Mouse (Mus musculus): ENCODE data around the gene Zp3r.
"Not testable (repeated sequence)": the region's sequence is repeated elsewhere in the genome, so short reads cannot be mapped to it uniquely, and the experiment has no call there.

The Zp3r gene

DNA sequence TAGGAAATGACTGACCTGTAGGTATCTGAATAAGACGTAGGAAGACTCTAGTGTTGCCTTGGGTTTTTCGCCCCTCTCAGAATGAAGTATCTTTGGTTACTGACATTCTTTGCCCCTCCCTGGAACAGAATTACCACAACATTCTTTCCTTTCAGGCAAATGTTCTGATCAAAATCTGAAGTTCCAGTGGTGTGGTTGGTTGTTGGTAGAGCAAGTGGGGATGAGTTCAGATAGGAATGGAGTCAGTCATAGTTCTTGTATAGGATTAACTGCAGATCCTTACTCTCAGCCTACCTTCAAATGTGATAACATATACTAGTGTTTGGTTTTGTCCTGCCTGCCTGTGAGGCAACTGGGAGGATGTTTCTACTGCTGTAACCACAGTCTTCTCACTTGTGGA, at the start of gene Zp3r:
Gene Zp3r, minus strand, starts transcription at position 101 of the 400 bp plus-strand sequence.
- no peak for DNase-seq (ENCODE audit: low read depth, low spot score)

DNA sequence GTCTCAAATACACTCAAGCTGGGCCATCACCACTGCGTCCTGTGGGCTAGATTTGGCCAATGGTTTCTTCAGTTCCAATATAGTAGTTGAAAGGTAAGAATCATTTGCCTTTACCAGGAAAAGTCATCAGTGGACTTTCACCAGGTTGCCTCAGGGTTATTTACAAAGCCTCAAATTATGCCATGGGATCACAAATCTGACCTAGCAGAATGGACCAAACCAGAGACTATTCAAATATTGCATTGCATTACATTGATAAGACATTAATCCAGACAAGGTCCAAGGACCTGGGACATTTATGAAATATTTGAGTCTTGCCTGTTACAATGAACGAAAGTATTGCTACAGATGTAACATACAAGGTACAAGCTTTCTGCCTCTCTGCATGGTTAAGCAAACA, 49.1 kb upstream of the Zp3r start:
- DNase-seq (ENCODE audit: low read depth, low spot score) = no peak

DNA sequence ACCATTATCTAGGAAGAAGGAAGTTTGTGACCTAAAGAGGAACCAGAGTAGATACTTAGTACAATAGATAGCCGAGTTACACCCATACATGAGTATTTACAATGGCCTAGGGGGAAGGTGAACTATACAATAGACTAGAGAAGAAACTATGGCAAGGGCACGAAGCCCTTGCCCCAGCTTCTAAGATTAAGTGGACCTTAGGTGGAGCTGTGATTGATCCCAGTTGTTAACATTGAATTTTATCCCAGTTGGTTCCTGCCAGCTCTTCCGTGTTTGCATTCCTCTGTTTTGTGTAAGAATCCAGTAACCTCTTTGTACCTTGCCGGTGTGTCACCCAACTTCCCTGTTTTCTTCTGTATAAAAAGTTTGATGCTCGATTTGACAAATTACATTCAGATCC, 34.2 kb upstream of the Zp3r start:
- DNase-seq (ENCODE audit: low read depth, low spot score) = not testable (repeated sequence)

DNA sequence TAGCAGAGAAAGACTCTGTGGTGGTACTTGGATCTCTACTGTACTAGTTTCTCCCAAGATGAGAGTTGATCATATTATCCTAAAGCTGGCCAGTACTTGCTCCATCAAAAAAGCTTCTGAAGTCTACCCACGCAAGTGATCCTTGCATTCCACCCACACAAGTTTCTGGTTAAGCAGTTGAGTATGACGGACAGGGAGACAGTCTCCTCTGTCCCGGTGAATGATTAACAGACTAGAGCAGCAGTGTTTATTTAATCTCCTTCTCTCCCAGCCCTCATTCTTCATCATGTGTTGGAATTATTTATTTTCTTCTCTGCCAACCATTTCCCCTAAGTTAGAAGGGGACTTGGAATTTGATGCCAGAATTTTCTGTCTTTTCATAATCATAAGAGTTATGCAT, 32.0 kb upstream of the Zp3r start, which contains the start of gene C4bp:
Gene C4bp, minus strand, starts transcription at position 179 of the 400 bp plus-strand sequence.
- DNase-seq (ENCODE audit: low read depth, low spot score) = no peak

DNA sequence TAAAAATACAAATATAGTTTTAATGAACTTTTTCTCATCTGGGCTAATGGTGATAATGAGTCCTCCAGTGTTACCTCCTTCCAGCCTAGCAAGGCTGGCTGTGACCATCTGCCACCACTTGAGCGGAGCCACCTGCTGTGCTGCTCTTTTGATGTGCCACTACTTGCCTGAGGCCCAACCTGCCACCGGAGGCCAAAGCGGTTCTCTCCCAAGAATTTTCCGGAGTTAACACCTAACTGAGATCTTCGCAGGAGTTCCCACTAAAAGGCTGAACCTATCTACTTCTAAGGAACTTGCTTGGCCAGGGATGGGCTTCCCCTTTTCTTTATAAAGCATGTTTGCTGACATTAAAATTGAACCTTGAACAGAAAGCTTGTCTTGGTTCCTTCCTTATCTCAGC, 30.2 kb upstream of the Zp3r start:
- DNase-seq (ENCODE audit: low read depth, low spot score) = not testable (repeated sequence)

DNA sequence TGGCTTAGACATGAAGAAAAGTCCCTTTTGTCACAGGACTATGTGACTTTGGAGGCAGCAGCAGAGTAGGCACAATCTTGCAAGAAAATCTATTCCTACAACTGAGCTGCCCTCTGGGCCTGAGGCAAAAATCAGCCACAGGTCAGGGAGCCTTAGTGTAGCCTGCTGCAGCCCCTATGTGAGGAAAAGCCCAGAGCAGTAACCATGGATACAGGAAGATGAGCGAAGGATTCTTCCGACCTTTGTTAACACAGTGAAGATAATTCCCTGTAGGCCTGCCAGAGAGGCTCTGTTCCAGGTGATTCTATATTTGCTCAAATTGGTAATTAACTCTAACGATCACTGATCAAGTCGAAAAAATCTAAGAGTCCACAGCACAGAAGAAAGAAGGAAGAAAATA, 14.7 kb upstream of the Zp3r start:
- DNase-seq (ENCODE audit: low read depth, low spot score) = no peak

DNA sequence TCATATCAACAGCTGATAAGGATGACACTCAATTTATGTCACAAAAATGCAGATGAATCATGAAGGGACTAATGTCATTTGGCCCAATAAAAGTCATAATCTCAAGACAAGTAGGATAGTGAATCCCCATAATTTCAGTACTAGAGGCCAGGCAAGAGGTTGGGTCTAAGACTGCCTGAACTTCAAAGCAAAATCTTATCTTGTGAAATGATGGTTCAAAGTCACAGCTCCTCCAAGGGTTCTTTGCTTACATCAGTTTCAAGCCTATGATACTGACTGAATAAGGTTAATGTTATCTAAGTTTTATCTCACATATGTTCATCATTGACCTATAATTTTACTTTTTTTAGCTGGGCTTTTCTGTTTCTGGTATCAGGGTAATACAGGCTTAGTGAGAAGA, 11.5 kb upstream of the Zp3r start:
- no peak for DNase-seq (ENCODE audit: low read depth, low spot score)

DNA sequence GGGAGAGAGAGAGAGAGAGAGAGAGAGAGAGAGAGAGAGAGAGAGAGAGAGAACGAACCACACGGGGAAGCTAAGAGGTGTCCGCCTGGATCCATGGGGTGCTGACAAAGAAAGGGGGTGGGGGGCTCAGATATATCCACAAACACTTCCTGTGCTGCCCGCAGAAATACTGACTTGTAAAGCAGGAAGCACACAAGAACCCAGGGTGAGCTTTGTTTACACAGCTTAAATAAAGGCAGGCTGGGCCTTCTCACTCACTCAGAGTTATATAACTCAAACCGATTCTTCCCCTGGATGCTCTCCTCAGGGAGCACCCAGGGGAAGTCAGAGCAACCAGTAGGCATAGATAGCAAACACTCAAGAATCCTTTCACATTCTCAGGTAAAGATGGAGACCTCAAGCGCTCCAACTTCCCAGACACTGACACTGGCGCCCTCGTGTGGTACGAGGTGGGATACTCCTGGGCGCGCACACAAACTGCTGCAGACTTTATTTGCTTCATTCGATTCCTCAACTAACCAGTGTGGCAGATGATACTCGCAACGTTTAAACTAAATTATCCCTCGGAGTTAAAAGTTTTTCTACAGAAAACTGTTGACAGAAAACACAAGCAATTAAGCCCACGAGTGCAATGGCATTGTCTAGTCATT, 4.5 kb upstream of the Zp3r start:
- DNase-seq (ENCODE audit: low read depth, low spot score) = peak; percentile 63

DNA sequence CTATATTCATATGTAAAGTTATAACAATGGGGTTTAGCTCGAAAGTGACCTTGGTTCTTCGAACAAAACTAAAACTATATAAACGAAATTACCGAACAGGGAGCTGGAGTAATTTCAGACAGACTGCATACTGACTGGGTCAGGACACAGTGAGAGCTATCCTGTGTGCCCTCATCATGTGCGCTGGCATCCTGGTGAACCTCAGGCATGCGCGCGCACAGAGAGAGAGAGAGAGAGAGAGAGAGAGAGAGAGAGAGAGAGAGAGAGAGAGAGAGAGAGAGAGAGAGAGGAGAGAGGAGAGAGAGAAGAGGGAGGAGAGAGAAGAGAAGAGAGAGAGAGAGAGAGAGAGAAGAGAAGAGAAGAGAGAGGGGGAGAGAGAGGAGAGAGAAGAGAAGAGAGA, 3.9 kb upstream of the Zp3r start:
- no peak for DNase-seq (ENCODE audit: low read depth, low spot score)

DNA sequence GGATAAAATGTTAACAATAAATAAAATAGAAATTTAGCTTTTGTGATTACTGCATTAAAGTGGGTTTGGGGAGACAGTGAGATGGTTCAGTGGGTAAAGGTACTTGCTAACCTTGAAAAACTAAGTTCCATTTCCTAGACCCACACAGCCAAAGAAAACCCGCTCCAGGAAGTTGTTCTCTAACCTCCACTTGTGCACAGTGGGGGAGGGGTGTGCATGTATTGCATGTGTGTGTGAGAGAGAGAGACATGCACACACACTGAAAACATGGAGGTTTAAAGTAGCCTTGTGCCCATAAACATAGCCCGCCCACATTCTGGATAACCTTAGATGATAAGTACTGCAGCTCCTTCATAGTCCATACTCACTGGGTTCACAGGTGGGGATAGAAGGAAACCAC, 33.1 kb downstream of the Zp3r start:
- DNase-seq (ENCODE audit: low read depth, low spot score) = no peak

DNA sequence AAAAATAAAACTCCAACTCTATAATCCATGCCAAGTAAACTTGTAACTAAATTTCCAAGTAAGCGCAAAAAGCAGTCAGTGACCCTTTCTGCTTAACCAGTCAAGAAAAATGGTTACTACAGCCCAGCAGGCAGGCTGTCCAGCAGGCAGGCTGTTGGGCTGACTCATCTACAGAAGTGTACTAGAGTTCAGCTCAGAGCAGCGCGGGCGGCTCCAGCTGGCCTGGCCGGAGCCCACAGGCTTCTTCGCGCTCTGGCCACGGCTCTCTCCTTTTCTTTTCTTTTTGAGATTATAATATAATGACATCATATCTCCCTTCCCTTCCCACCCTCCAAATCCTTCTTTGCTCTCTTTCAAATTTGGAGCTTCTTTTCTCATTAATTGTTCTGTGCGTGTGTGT, 40.8 kb downstream of the Zp3r start:
- DNase-seq (ENCODE audit: low read depth, low spot score) = no peak

DNA sequence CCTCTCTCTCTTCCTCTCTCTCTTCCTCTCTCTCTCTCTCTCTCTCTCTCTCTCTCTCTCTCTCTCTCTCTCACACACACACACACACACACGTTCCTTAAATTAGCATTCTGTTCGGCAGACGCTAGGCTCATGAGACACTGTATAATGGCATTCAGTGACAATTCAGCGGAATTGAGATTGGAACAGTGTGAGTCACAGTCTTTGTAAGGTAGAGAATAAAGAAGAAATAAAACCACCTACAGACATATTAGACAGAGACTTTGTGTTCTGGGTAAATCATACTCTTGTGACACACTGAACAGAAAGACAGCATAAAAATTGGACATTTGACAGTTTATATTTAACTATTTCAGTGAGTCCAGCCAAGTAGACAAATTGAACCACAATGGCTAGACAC, 53.0 kb downstream of the Zp3r start:
- DNase-seq (ENCODE audit: low read depth, low spot score) = no peak

DNA sequence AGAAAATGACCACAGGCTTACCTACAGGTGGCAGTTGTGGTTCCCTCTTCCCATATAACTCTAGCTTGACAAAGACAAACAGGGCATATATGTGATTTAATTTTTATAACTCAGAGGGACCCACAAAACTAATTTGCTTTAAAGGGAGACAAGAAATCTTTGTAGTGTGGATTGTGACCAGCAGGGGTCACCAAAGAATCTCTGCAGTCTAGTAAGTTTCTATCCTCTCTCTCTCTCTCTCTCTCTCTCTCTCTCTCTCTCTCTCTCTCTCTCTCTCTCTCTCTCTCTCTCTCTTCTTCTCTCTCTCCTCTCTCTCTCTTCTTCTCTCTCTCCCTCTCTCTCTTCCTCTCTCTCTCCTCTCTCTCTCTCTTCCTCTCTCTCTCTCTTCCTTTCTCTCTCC, 53.5 kb downstream of the Zp3r start:
- peak; percentile 63 for DNase-seq (ENCODE audit: low read depth, low spot score)

DNA sequence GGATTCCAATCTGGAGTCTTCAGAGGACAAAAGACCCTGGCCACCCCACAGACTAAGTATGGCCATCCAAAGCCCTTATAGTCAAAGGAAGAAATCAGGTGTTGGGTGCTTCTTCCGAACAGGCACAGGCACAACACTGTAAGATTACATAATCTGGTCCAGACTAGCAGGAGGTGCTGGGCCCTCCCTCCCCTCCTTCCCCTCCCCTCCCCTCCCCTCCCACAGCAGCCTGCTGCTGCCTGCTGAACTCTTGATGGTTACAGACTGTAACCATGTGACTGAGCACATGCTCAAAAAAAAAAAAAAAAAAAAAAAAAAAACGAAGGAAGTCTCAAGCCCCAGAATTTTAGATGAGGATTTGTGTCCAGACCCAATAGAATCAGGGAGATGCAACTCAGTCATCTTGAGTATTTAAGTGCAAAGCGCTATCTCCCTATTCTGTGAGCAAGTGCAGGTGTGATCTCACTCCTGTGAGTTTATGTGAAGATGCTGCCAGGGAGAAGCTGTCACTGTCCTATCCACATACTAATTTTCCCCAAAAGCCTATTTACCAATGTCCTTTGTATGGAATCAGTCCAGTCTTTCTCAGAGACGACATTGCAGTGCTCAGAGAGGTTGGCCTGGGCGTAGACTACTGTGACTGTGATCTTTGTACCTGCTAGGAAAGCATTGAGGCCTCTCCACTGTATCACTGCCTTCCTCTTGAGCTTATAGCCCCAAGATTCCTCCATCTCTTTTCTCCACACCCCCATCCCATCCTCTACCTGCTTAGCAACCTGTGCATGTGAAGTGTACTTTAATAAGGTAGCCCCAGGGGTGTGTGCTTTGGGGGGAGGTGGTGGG, 77.8 kb downstream of the Zp3r start:
- DNase-seq (ENCODE audit: low read depth, low spot score) = no peak

DNA sequence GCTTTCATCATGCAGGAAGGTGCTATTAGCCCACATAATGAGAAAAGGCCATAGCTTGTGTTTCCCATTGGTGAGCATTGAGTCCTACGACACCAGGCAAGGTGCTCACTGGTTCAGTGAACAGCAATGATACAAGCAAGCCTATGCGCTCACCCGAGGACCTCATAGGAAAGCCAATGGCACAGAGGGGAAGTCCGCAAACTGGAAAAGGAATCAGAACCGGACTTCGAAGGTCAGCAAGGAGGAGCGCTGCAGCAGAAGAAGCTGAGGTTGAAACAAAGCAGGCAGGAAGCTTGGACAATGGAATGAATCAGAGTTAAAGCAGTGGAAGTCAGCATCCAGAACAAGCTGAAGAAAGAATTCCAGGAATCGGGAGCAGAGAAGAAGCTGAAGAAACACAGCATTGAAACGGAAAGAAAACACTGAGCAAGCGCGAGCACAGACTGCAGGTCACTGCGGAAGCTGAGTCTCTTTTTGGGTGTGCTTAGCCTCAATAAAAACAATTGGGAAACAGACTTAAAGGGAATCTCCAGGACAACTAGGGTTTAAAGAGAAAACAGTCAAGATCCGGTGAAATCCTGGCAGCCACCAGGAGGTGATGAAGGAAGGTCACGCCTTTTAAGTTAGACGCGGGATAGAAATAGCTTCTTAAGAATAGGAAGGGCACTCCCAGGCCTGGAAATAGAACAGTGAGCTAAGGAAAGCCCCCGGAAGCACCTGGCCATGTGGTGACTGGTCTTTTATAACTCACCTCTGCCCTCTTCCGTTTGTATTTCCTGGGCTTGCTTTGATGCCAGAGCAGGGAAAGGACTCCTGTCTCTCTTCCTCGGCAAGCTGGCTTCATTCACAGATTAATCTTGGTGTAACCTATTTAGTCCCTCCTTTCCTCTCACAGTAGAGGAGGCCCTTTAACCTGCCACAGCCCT, 78.9 kb downstream of the Zp3r start:
- DNase-seq (ENCODE audit: low read depth, low spot score) = no peak

DNA sequence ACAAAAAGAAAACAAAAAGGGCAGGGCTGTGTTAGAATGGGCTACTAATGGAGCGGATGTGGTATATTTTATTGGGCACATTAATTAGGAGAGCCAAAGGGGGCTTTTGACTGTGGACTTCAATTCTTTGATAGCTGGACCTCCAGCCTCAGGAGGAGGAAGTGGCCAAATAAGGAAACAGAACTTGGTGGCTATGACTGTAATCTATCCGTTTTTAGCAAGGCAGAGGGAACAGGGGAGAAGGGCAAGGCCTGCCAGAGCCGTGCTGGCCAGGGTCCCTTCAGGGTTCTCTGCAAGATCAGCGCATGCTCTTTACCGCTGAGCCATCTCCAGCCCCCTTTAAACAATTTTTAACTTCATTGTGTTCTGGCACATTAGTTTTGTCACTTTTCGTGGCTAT, 79.7 kb downstream of the Zp3r start:
- no peak for DNase-seq (ENCODE audit: low read depth, low spot score)

DNA sequence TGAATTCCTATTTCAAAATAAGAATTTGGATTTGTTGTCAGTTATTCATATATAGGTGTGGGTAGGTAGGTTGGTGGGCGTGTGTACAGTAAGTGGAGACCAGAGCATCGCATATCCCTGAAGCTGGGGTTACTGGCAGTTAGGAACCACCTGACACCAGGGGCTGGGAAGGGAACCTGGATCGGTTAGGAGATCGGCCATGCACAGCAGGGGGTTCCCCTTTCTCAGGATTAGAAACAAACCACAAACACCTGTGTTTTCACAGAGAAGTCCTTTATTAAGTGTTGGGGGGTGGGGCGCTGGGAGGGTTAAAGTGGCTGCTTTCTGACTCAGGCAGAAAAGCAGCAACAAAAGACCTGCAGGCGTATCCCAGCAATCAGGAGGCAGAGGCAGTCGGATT, 80.3 kb downstream of the Zp3r start:
- DNase-seq (ENCODE audit: low read depth, low spot score) = no peak

DNA sequence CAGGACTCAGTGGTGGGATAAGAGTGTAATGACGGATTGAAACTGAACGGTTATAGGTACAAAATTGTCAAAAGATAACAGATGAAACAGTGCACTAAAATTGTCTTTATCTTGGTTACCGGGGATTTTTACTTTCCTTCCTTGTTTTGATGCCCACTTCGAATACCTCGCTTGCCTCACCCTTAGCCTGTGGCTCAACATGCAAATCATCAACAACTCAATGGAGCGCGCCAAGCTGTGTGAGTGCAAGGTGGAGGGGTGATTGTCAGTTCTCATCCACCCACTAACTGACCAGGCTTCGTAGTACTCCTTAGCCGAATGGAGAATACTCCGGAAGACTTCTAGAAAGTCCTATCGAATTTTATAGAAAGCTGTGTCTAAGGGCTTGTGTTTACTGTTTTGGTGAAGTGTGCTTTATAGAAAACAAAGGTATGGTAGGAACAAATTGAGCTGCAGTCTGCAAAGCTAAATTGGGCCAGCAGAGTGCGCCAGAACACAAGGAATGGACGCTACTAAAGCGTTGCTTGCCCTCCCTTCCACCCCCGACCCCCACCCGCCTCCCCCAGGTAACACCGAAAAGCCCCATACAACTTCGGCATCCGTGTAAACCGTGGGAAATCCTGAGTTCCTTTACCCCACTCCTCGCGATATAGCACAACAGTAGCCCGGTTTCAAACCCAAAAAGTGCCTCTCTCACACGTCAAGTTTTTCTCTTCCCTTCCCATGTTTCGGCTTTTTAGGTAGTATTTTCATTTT, 81.6 kb downstream of the Zp3r start:
- DNase-seq (ENCODE audit: low read depth, low spot score) = peak; percentile 61
